1 mouse cellular context compared by ENCODE assay signal in the genomic region with DNA sequence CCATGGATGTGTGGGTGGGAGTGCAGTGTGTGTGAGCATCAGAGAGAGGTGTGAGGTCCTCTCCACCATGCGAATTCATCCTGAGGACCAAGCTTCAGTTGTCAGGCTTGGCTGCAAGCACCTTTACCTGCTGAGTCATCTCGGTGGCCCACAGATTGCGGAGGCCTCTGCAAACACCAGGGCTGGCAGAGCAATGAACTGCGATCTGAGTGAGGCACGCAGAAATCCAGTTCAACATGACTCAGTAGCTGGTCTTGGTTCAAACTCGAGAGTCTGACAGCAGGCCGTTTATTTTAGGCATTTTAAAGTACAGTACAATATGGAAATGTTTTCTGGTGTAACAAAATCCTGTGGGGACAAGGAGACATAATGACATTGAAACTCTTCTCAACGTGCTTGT.
TF ChIP-seq lines count a peak whose summit lies in the region.

No protein-coding gene starts in this region.

TF ChIP-seq in MEL, 35 proteins besides CTCF, POLR2A, EP300 and RAD21:
- 0 out of 2 replicates have a peak, but pooled peaks have one; percentile 42 for TF ChIP-seq MYC (IDR thresholded peaks at IDR 0.05; ENCODE audit: low read depth, low read length)
- 0 out of 2 replicates have a peak, but pooled peaks have one; percentile 36 for TF ChIP-seq SIN3A (IDR thresholded peaks at IDR 0.05; ENCODE audit: low read length)
- TF ChIP-seq POLR2AphosphoS5 (IDR thresholded peaks at IDR 0.05; ENCODE audit: borderline replicate concordance, low read depth, low read length) = no peak
- peak; percentile 17; the same call in 1 of the 2 replicates for TF ChIP-seq MAX (IDR thresholded peaks at IDR 0.05; ENCODE audit: low read length)
- no peak for TF ChIP-seq UBTF (IDR thresholded peaks at IDR 0.05; ENCODE audit: borderline replicate concordance, insufficient read depth, low read depth, low read length)
